Mouse (Mus musculus) layer of hippocampus, adult 9-11 months (tissue): Measurements from ENCODE around the gene Larp7.
A peak's percentile ranks its signal among the peaks of the same experiment; 100 is the strongest.

ENCODE experiments used
- DNase-seq: peaks from one replicate; pipeline ENCODE4 v3.0.0; 2022

Gene Larp7

GRCm38 (mm10) chr3:127511786-127512746, 41.1 kb downstream of the Larp7 start:
- no peak for DNase-seq

GRCm38 (mm10) chr3:127507878-127508783, 45.0 kb downstream of the Larp7 start:
- no peak for DNase-seq

DNA sequence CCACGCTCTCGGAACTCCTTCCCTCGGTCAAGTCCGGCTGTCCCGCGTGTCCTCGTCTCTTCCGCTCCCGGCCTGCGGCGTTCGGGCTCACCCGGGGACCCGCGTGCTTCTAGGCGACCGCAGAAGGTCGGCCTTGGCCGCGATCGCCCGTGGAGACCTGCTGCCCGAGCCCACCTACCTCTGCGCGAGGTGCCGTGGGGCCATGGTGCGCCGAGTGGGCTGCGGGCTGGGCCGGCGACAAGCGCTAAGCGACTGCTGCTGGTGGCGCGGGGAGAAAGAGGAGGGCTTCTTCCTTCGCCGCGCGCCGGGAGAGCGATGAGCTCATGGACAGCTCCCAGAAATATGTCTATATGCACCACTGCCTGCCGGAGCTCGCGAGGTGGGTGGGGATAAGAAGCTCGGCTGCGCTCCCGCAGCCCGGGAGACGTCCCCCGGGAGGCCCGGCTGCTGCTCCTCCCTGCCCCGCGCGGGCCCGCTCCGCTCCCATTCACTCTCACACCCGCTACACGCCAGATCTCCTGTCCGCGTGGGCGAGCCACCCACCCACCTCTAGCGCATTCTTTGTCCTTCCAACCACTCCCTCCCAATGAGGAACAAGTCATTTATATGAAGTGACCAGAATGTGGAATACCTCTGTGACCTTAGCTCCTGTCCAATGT, 54.3 kb downstream of the Larp7 start, which contains the start of gene Ank2:
Ank2 (minus strand) TSS at position 609 of the 659 bp plus-strand sequence.
- peak; percentile 67 for DNase-seq

DNA sequence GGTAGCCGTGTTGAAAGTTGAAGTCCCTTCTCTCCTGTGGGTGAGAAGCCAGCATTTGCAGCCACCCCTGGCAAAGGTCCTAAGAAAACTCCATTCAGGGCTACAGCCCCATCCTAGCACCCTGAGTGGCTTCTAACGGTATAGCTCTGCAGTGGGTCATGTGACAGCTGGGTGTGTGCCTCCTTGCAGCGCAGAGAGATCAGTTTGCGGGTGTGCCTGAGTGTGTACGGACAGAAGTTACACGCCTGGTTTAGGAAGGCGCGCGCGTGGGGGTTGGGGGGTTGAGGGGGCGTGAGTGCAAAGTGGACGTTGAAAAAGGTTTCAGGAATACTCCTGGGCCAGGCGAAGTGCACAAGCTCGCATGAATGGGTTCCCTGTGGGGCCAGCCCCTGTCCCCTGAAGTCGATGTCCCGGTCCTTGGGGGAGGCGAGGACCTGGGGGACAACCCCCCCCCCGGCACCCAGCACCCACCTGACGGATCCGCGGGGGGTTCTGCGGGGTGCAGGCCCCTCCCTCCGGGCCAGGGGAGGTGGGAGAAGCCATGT, 54.9 kb downstream of the Larp7 start:
- DNase-seq: peak; percentile 23

GRCm38 (mm10) chr3:127492663-127493062, 60.5 kb downstream of the Larp7 start:
- no peak for DNase-seq

DNA sequence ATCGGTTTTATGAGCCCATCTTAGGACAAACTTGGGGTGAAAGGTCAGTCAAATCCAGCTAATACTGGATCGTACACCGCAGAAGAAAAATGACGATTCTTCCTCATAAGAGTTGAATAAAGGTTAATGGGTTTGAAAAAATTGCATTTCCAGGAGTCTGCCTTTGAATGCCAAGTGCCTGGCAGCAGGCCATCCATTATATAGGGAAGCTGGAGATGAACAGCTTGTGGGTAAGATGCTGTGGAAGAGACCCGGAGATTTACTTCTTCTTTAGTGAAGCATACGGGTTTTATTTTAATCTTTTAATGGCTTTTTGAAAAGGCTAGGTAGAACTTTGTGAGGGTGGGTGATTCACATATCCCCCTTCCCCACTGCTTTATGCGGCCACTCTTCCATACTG, 65.8 kb downstream of the Larp7 start:
- DNase-seq: no peak
